Mouse (Mus musculus): ENCODE results near the gene Erp29. TPM values are rescaled to one million over a fixed set of nuclear protein-coding genes. Genes with fewer than 3 reads are reported as not detected.

Erp29 gene
- polyA plus RNA-seq, 1 experiment from 2014 or later: 129 TPM

- Histone ChIP-seq H3K36me3 (ENCODE audit: control insufficient read depth, insufficient read depth, low read length) (peaks cover 12% of the 10 kb centered on the region; the same call in 1 of the 2 replicates), H3K4me3 (replicated peaks; ENCODE audit: low read depth, low read length) (0 out of 2 replicates have a peak overlapping the region, but pooled peaks have one; percentile 96), H3K27ac (replicated peaks; ENCODE audit: low read depth, low read length) (no peak overlapping the region), H3K4me2 (ENCODE audit: low read length) (peak overlapping the region; percentile 90; the same call in 1 of the 2 replicates), H3K4me1 (ENCODE audit: control insufficient read depth, insufficient read depth, low read length) (peaks cover 8% of the 10 kb centered on the region), H3K9me3 (ENCODE audit: control insufficient read depth, low read length) (no peaks in the 10 kb centered on the region), H3K27me3 (ENCODE audit: control insufficient read depth, insufficient read depth, low read length) (no peaks in the 10 kb centered on the region), H3K9ac (replicated peaks; ENCODE audit: low read length) (no peak overlapping the region)
- DNase-seq: no peak
- WGBS: 91% methylated on average over 5 of the region's 5 CpGs
- no peak for ATAC-seq (ENCODE audit: low FRiP score, low TSS enrichment)
These were observed 52.8 kb downstream of the Erp29 start for GRCm38 (mm10) chr5:121399540-121399939.

GRCm38 (mm10) chr5:121398965-121399462 is 53.3 kb downstream of the Erp29 start:
- whole genome bisulfite sequencing: 68% methylated on average over 9 of the region's 9 CpGs
- peak overlapping the region; percentile 96 for H3K4me3 ChIP-seq (replicated peaks; ENCODE audit: low read depth, low read length)

GRCm38 (mm10) chr5:121398146-121398964 is 54.0 kb downstream of the Erp29 start:
- ATAC-seq (ENCODE audit: low FRiP score, low TSS enrichment) (peak; percentile 81), DNase-seq (peak; percentile 56)
- peak overlapping the region; percentile 52 for H3K27ac ChIP-seq (replicated peaks; ENCODE audit: low read depth, low read length)
- peak overlapping the region; percentile 78 for H3K9ac ChIP-seq (replicated peaks; ENCODE audit: low read length)
- peaks cover 12% of the 10 kb centered on the region; the same call in 1 of the 2 replicates for H3K36me3 ChIP-seq (ENCODE audit: control insufficient read depth, insufficient read depth, low read length)
- under 1% methylated on average over 66 of the region's 67 CpGs for WGBS
- no peaks in the 10 kb centered on the region for H3K27me3 ChIP-seq (ENCODE audit: control insufficient read depth, insufficient read depth, low read length)
- peak overlapping the region; percentile 90 for H3K4me2 ChIP-seq (ENCODE audit: low read length)
- peaks cover 8% of the 10 kb centered on the region for H3K4me1 ChIP-seq (ENCODE audit: control insufficient read depth, insufficient read depth, low read length)
- H3K9me3 ChIP-seq (ENCODE audit: control insufficient read depth, low read length): no peaks in the 10 kb centered on the region
- H3K4me3 ChIP-seq (replicated peaks; ENCODE audit: low read depth, low read length): peak overlapping the region; percentile 96

More at GRCm38 (mm10) chr5:121398965-121399462, 53.3 kb downstream of the Erp29 start:
- ATAC-seq (ENCODE audit: low FRiP score, low TSS enrichment) (no peak), DNase-seq (no peak)
- peaks cover 8% of the 10 kb centered on the region for H3K4me1 ChIP-seq (ENCODE audit: control insufficient read depth, insufficient read depth, low read length)
- peaks cover 12% of the 10 kb centered on the region; the same call in 1 of the 2 replicates for H3K36me3 ChIP-seq (ENCODE audit: control insufficient read depth, insufficient read depth, low read length)
- no peaks in the 10 kb centered on the region for H3K9me3 ChIP-seq (ENCODE audit: control insufficient read depth, low read length)
- peak overlapping the region; percentile 78 for H3K9ac ChIP-seq (replicated peaks; ENCODE audit: low read length)
- no peak overlapping the region for H3K27ac ChIP-seq (replicated peaks; ENCODE audit: low read depth, low read length)
- H3K4me2 ChIP-seq (ENCODE audit: low read length): peak overlapping the region; percentile 90
- no peaks in the 10 kb centered on the region for H3K27me3 ChIP-seq (ENCODE audit: control insufficient read depth, insufficient read depth, low read length)

- Histone ChIP-seq H3K4me2 (ENCODE audit: low read length) (peak within 1 kb of the TSS; percentile 90), H3K4me1 (ENCODE audit: control insufficient read depth, insufficient read depth, low read length) (peaks cover 8% of the 10 kb centered on the region), H3K9me3 (ENCODE audit: control insufficient read depth, low read length) (no peaks in the 10 kb centered on the region), H3K4me3 (replicated peaks; ENCODE audit: low read depth, low read length) (peak within 1 kb of the TSS; percentile 96), H3K27me3 (ENCODE audit: control insufficient read depth, insufficient read depth, low read length) (no peaks in the 10 kb centered on the region), H3K9ac (replicated peaks; ENCODE audit: low read length) (peak within 1 kb of the TSS; percentile 78), H3K27ac (replicated peaks; ENCODE audit: low read depth, low read length) (peak within 1 kb of the TSS; percentile 68), H3K36me3 (ENCODE audit: control insufficient read depth, insufficient read depth, low read length) (peaks cover 6% of the 10 kb centered on the region; the same call in 1 of the 2 replicates)
- ATAC-seq (ENCODE audit: low FRiP score, low TSS enrichment) (peak; percentile 95), DNase-seq (peak; percentile 100)
- 9% methylated on average over 53 of the region's 53 CpGs for WGBS
These were observed 54.8 kb downstream of the Erp29 start, which contains the start of gene Naa25 for GRCm38 (mm10) chr5:121397187-121398145. TSS of gene Naa25 (plus strand) at chr5:121397936.

DNA sequence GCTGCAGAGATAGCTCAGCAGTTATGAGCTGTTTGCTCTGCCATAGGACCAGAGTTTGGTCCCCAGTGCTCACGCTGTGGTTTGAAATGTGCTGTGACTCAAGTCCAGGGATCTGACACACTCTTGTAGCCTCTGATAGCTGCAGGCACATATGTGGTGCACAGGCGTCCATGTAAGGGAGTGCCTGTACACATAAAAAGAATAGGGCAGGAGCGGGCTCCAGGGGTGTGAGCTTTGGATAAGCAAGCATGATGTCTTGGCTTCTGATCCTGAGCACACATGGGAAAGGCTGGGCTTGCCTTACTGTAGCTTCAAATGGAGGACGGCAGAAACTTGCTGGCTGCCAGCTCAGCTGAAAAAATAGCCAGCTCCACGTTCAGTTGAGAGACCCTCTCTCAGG is 56.7 kb downstream of the Erp29 start:
- DNase-seq (no peak), ATAC-seq (ENCODE audit: low FRiP score, low TSS enrichment) (no peak)
- H3K27me3 ChIP-seq (ENCODE audit: control insufficient read depth, insufficient read depth, low read length): no peaks in the 10 kb centered on the region
- peaks cover 8% of the 10 kb centered on the region for H3K4me1 ChIP-seq (ENCODE audit: control insufficient read depth, insufficient read depth, low read length)
- H3K9ac ChIP-seq (replicated peaks; ENCODE audit: low read length): no peak overlapping the region
- no peak overlapping the region for H3K4me2 ChIP-seq (ENCODE audit: low read length)
- no peaks in the 10 kb centered on the region for H3K9me3 ChIP-seq (ENCODE audit: control insufficient read depth, low read length)
- peaks cover 3% of the 10 kb centered on the region; the same call in 1 of the 2 replicates for H3K36me3 ChIP-seq (ENCODE audit: control insufficient read depth, insufficient read depth, low read length)
- WGBS: 84% methylated on average over 5 of the region's 5 CpGs
- H3K27ac ChIP-seq (replicated peaks; ENCODE audit: low read depth, low read length): no peak overlapping the region
- no peak overlapping the region for H3K4me3 ChIP-seq (replicated peaks; ENCODE audit: low read depth, low read length)

DNA sequence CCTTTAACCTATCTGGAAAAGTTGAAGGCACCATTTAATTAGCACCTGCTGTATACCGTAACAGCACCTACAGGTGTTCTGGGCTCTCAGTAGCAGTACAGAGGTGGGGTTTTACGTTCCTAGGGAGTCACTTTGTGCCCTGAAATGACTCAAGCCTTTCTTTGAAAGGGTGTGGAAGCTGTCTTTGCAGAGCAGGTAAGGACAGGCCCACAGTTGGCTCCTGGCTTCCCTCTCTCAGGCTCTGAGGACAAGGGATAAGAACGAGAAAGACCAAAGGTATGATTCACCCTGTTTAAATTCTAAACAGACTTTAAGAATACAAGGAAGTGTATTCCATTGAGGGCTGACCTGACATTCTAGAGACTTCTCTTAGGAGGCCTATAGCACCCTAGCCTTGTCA is 58.9 kb downstream of the Erp29 start:
- WGBS: 78% methylated on average over 3 of the region's 3 CpGs
- H3K9me3 ChIP-seq (ENCODE audit: control insufficient read depth, low read length): no peaks in the 10 kb centered on the region
- H3K9ac ChIP-seq (replicated peaks; ENCODE audit: low read length): no peak overlapping the region
- no peak overlapping the region for H3K27ac ChIP-seq (replicated peaks; ENCODE audit: low read depth, low read length)
- no peak for ATAC-seq (ENCODE audit: low FRiP score, low TSS enrichment)
- no peak overlapping the region for H3K4me3 ChIP-seq (replicated peaks; ENCODE audit: low read depth, low read length)
- 0 out of 2 replicates have a peak, but pooled peaks cover 2% of the 10 kb centered on the region for H3K4me1 ChIP-seq (ENCODE audit: control insufficient read depth, insufficient read depth, low read length)
- H3K27me3 ChIP-seq (ENCODE audit: control insufficient read depth, insufficient read depth, low read length): no peaks in the 10 kb centered on the region
- no peak overlapping the region for H3K4me2 ChIP-seq (ENCODE audit: low read length)
- H3K36me3 ChIP-seq (ENCODE audit: control insufficient read depth, insufficient read depth, low read length): no peaks in the 10 kb centered on the region
- no peak for DNase-seq

DNA sequence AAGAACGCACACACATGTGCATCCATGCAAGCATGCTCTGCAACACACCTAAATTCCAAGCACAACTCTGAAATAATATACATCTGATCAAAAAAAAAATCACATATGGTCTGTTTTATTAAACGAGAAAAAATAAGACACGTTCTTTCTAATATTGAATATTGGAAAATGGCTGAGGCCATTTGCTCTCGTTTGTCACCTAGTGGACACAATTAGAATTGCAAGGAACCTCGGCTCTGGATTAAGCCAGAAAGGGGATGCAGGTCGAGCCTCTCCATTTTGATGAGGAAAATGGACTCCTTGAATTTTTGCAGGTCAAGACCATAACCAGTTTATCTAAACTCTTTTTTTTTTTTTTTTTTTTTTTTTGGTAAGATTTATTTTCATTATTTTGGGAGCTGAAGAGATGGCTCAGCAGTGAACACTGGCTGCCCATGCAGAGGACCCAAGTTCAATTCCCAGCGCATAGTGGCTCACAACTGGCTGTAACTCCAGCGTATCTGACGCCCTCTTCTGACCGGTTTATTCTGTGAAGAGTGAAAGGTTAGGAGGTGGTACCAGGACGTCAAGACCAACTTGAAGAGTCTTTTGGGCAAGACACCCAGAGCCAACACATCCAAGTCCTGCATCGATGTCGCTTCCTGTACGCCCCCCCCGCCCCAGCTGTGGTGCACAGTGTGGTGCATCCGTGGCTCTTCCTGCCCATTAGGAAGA is 59.5 kb downstream of the Erp29 start:
- WGBS: 58% methylated on average over 16 of the region's 16 CpGs
- Histone ChIP-seq H3K9me3 (ENCODE audit: control insufficient read depth, low read length) (no peaks in the 10 kb centered on the region), H3K36me3 (ENCODE audit: control insufficient read depth, insufficient read depth, low read length) (no peaks in the 10 kb centered on the region), H3K9ac (replicated peaks; ENCODE audit: low read length) (no peak overlapping the region), H3K4me3 (replicated peaks; ENCODE audit: low read depth, low read length) (no peak overlapping the region), H3K27me3 (ENCODE audit: control insufficient read depth, insufficient read depth, low read length) (no peaks in the 10 kb centered on the region), H3K27ac (replicated peaks; ENCODE audit: low read depth, low read length) (no peak overlapping the region), H3K4me2 (ENCODE audit: low read length) (no peak overlapping the region), H3K4me1 (ENCODE audit: control insufficient read depth, insufficient read depth, low read length) (0 out of 2 replicates have a peak, but pooled peaks cover 2% of the 10 kb centered on the region)
- ATAC-seq (ENCODE audit: low FRiP score, low TSS enrichment) (no peak), DNase-seq (peak; percentile 85)

DNA sequence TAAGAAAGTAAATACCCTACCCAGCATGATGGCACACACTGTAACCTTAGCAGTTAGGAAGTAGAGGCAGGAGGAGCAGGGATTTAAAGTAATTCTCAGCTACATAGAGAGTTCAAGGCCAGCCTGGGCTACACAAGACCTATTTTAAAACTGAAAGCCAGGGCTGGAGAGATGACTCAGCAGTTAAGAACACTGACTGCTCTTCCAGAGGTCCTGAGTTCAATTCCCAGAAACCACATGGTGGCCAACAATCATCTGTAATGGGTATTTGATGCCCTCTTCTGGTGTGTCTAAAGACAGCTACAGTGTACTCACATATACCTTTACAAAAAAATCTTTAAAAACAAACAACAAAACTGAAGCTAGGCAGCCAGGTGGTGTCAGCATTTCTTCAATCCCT is 62.6 kb downstream of the Erp29 start:
- 0 out of 2 replicates have a peak, but pooled peaks cover 2% of the 10 kb centered on the region for H3K4me1 ChIP-seq (ENCODE audit: control insufficient read depth, insufficient read depth, low read length)
- no peak for DNase-seq
- H3K9me3 ChIP-seq (ENCODE audit: control insufficient read depth, low read length): no peaks in the 10 kb centered on the region
- no peak overlapping the region for H3K4me2 ChIP-seq (ENCODE audit: low read length)
- H3K27me3 ChIP-seq (ENCODE audit: control insufficient read depth, insufficient read depth, low read length): no peaks in the 10 kb centered on the region
- no peak for ATAC-seq (ENCODE audit: low FRiP score, low TSS enrichment)
- H3K27ac ChIP-seq (replicated peaks; ENCODE audit: low read depth, low read length): no peak overlapping the region
- no peak overlapping the region for H3K9ac ChIP-seq (replicated peaks; ENCODE audit: low read length)
- no peak overlapping the region for H3K4me3 ChIP-seq (replicated peaks; ENCODE audit: low read depth, low read length)
- H3K36me3 ChIP-seq (ENCODE audit: control insufficient read depth, insufficient read depth, low read length): no peaks in the 10 kb centered on the region
